Mouse (Mus musculus) lung, embryonic 16.5 days (tissue): Measurements from ENCODE around the gene Rassf7. TPM values are rescaled to one million over a fixed set of nuclear protein-coding genes. Genes with fewer than 3 reads are reported as not detected.
A peak's percentile ranks its signal among the peaks of the same experiment; 100 is the strongest.

Experiments used
- ATAC-seq: fragments of 200-750 bp; cut with Nextera tagmentation; 2 replicates; pipeline ENCODE4 v1.8.0; 2017; ENCODE audit warnings: low read depth, mild to moderate bottlenecking, moderate library complexity
- H3K27ac ChIP-seq: fragments of 300-500 bp; sonication (generic); 2 replicates; pipeline ENCODE4 v1.5.1; 2014; ENCODE audit warnings: mild to moderate bottlenecking, control low read depth, low read length
- H3K27me3 ChIP-seq: fragments of 300-500 bp; sonication (generic); 2 replicates; pipeline ENCODE4 v1.6.1; 2014; ENCODE audit warnings: low read depth, low read length, mixed read lengths; ENCODE audit not compliant: control insufficient read depth, insufficient read depth
- H3K36me3 ChIP-seq: fragments of 300-500 bp; sonication (generic); 2 replicates; pipeline ENCODE4 v1.6.1; 2014; ENCODE audit warnings: low read length; ENCODE audit not compliant: control insufficient read depth, insufficient read depth
- H3K4me1 ChIP-seq: fragments of 300-500 bp; sonication (generic); replicated peaks from 2 replicates; pipeline ENCODE4 v1.6.1; 2014; ENCODE audit warnings: low read length, mixed read lengths; ENCODE audit not compliant: control insufficient read depth, insufficient read depth
- H3K4me2 ChIP-seq: fragments of 300-500 bp; sonication (generic); 2 replicates; pipeline ENCODE4 v1.6.1; 2014; ENCODE audit warnings: low read depth, low read length, control low read depth
- H3K4me3 ChIP-seq: fragments of 300-500 bp; sonication (generic); 2 replicates; pipeline ENCODE4 v1.5.1; 2014; ENCODE audit warnings: mild to moderate bottlenecking, low read length, control low read depth
- H3K9ac ChIP-seq: fragments of 300-500 bp; sonication (generic); 2 replicates; pipeline ENCODE4 v1.6.1; 2014; ENCODE audit warnings: low read length, control low read depth
- H3K9me3 ChIP-seq: fragments of 300-500 bp; sonication (generic); 2 replicates; pipeline ENCODE4 v1.6.1; 2016; ENCODE audit warnings: low read length; ENCODE audit not compliant: control insufficient read depth
- WGBS: fragments of 180-500 bp; shearing (Covaris S2); extraction: QIAGEN DNeasy Blood & Tissue Kit; methylation state at CpG from one replicate; pipeline ENCODE4 v1.1.7; 2014; 5-methylcytosine and 5-hydroxymethylcytosine counted together
- polyA plus RNA-seq: library from polyadenylated mRNA; unstranded; fragments of >200 nt; fragmentation: Nextera tagmentation; extraction: Ambion mirVana; gene quantifications from 2 replicates; pipeline ENCODE4 v1.2.1, GENCODE M21; 2015

Rassf7 gene
- polyA plus RNA-seq, 1 experiment from 2014 or later = 69.4 TPM

- H3K4me3 ChIP-seq = no peak overlapping the region
- ATAC-seq = no peak
- H3K9ac ChIP-seq = peak overlapping the region; percentile 34; the same call in 1 of the 2 replicates
- peak overlapping the region; percentile 95 for H3K4me2 ChIP-seq
- H3K9me3 ChIP-seq = no peaks in the 10 kb centered on the region
- H3K27me3 ChIP-seq = no peaks in the 10 kb centered on the region
- H3K27ac ChIP-seq = no peak overlapping the region; the same call in 1 of the 2 replicates
- WGBS = 69% methylated on average over 3 of the region's 3 CpGs
- no peaks in the 10 kb centered on the region; the same call in 1 of the 2 replicates for H3K36me3 ChIP-seq
- H3K4me1 ChIP-seq = peaks cover 48% of the 10 kb centered on the region
Measured at GRCm38 (mm10) chr7:141218141-141218540, 2.5 kb downstream of the Rassf7 start.

- no peak for ATAC-seq
- Histone ChIP-seq H3K9me3 (no peaks in the 10 kb centered on the region), H3K4me1 (peaks cover 48% of the 10 kb centered on the region), H3K27ac (no peak overlapping the region; the same call in 1 of the 2 replicates), H3K4me3 (no peak overlapping the region), H3K9ac (peak overlapping the region; percentile 34), H3K4me2 (peak overlapping the region; percentile 95), H3K27me3 (no peaks in the 10 kb centered on the region), H3K36me3 (no peaks in the 10 kb centered on the region; the same call in 1 of the 2 replicates)
- 70% methylated on average over 5 of the region's 5 CpGs for WGBS
Measured at GRCm38 (mm10) chr7:141218557-141219133, 3.0 kb downstream of the Rassf7 start.

- Histone ChIP-seq H3K36me3 (no peaks in the 10 kb centered on the region; the same call in 1 of the 2 replicates), H3K4me1 (peaks cover 43% of the 10 kb centered on the region), H3K9ac (no peak overlapping the region), H3K27ac (no peak overlapping the region), H3K27me3 (no peaks in the 10 kb centered on the region), H3K9me3 (no peaks in the 10 kb centered on the region), H3K4me3 (no peak overlapping the region), H3K4me2 (no peak overlapping the region)
- ATAC-seq = no peak
- 81% methylated on average over 1 of the region's 1 CpGs for WGBS
Measured at GRCm38 (mm10) chr7:141219558-141220099, 4.0 kb downstream of the Rassf7 start.

- 64% methylated on average over 1 of the region's 1 CpGs for WGBS
- H3K4me1 ChIP-seq = peaks cover 40% of the 10 kb centered on the region
- no peak for ATAC-seq
- peak overlapping the region; percentile 76; the same call in 1 of the 2 replicates for H3K9ac ChIP-seq
- H3K27ac ChIP-seq = no peak overlapping the region
- no peaks in the 10 kb centered on the region for H3K9me3 ChIP-seq
- peak overlapping the region; percentile 94; the same call in 1 of the 2 replicates for H3K4me2 ChIP-seq
- H3K4me3 ChIP-seq = peak overlapping the region; percentile 61
- no peaks in the 10 kb centered on the region for H3K27me3 ChIP-seq
- H3K36me3 ChIP-seq = no peaks in the 10 kb centered on the region; the same call in 1 of the 2 replicates
Measured at GRCm38 (mm10) chr7:141220377-141220776, 4.7 kb downstream of the Rassf7 start.

- Histone ChIP-seq H3K9ac (peak overlapping the region; percentile 76), H3K27ac (peak overlapping the region; percentile 95), H3K9me3 (no peaks in the 10 kb centered on the region), H3K4me2 (peak overlapping the region; percentile 94), H3K4me3 (peak overlapping the region; percentile 61), H3K4me1 (peaks cover 37% of the 10 kb centered on the region), H3K27me3 (no peaks in the 10 kb centered on the region), H3K36me3 (no peaks in the 10 kb centered on the region; the same call in 1 of the 2 replicates)
- ATAC-seq = peak; percentile 96
- 5% methylated on average over 44 of the region's 44 CpGs for WGBS
Measured at GRCm38 (mm10) chr7:141221249-141222125, 5.8 kb downstream of the Rassf7 start.

GRCm38 (mm10) chr7:141222126-141222467 lies 6.4 kb downstream of the Rassf7 start:
- Histone ChIP-seq H3K9me3 (no peaks in the 10 kb centered on the region), H3K4me3 (peak overlapping the region; percentile 61), H3K4me2 (peak overlapping the region; percentile 94), H3K9ac (peak overlapping the region; percentile 65), H3K27me3 (no peaks in the 10 kb centered on the region), H3K36me3 (no peaks in the 10 kb centered on the region; the same call in 1 of the 2 replicates), H3K27ac (peak overlapping the region; percentile 95), H3K4me1 (peaks cover 36% of the 10 kb centered on the region)
- WGBS = 2% methylated on average over 8 of the region's 8 CpGs
- no peak for ATAC-seq

- Histone ChIP-seq H3K27me3 (no peaks in the 10 kb centered on the region), H3K4me3 (no peak overlapping the region), H3K9me3 (no peaks in the 10 kb centered on the region), H3K4me2 (peak overlapping the region; percentile 94), H3K4me1 (peaks cover 32% of the 10 kb centered on the region), H3K36me3 (no peaks in the 10 kb centered on the region; the same call in 1 of the 2 replicates), H3K27ac (peak overlapping the region; percentile 95), H3K9ac (peak overlapping the region; percentile 65)
- ATAC-seq = no peak
- WGBS = 65% methylated on average over 4 of the region's 4 CpGs
Measured at GRCm38 (mm10) chr7:141222696-141223215, 7.1 kb downstream of the Rassf7 start.

- no peak overlapping the region for H3K4me2 ChIP-seq
- no peak for ATAC-seq
- no peaks in the 10 kb centered on the region for H3K9me3 ChIP-seq
- H3K4me3 ChIP-seq = no peak overlapping the region
- no peaks in the 10 kb centered on the region for H3K36me3 ChIP-seq
- H3K9ac ChIP-seq = no peak overlapping the region
- peaks cover 23% of the 10 kb centered on the region for H3K4me1 ChIP-seq
- no peak overlapping the region for H3K27ac ChIP-seq
- no peaks in the 10 kb centered on the region for H3K27me3 ChIP-seq
- 84% methylated on average over 6 of the region's 6 CpGs for WGBS
Measured at GRCm38 (mm10) chr7:141226535-141226934, 10.9 kb downstream of the Rassf7 start.

- ATAC-seq = no peak
- H3K4me2 ChIP-seq = peak overlapping the region; percentile 31; the same call in 1 of the 2 replicates
- no peaks in the 10 kb centered on the region for H3K9me3 ChIP-seq
- 76% methylated on average over 4 of the region's 4 CpGs for WGBS
- no peak overlapping the region for H3K27ac ChIP-seq
- H3K27me3 ChIP-seq = no peaks in the 10 kb centered on the region
- peaks cover 8% of the 10 kb centered on the region for H3K36me3 ChIP-seq
- peak overlapping the region; percentile 93; the same call in 1 of the 2 replicates for H3K9ac ChIP-seq
- peaks cover 15% of the 10 kb centered on the region for H3K4me1 ChIP-seq
- no peak overlapping the region for H3K4me3 ChIP-seq
Measured at GRCm38 (mm10) chr7:141227796-141228195, 12.1 kb downstream of the Rassf7 start.
